Mouse (Mus musculus) stomach, adult 2 months (tissue): Measurements from ENCODE around the gene Hoxc11. TPM values are rescaled to one million over a fixed set of nuclear protein-coding genes. Genes with fewer than 3 reads are reported as not detected.

ENCODE experiments used
- polyA plus RNA-seq: library from polyadenylated mRNA; depleted of rRNA; stranded (reverse); fragments of >200 nt; gene quantifications from 2 replicates; pipeline ENCODE4 v1.2.3, GENCODE M21; 2012; rRNA removed

Gene Hoxc11
- not detected in 2 replicates for polyA plus RNA-seq

DNA sequence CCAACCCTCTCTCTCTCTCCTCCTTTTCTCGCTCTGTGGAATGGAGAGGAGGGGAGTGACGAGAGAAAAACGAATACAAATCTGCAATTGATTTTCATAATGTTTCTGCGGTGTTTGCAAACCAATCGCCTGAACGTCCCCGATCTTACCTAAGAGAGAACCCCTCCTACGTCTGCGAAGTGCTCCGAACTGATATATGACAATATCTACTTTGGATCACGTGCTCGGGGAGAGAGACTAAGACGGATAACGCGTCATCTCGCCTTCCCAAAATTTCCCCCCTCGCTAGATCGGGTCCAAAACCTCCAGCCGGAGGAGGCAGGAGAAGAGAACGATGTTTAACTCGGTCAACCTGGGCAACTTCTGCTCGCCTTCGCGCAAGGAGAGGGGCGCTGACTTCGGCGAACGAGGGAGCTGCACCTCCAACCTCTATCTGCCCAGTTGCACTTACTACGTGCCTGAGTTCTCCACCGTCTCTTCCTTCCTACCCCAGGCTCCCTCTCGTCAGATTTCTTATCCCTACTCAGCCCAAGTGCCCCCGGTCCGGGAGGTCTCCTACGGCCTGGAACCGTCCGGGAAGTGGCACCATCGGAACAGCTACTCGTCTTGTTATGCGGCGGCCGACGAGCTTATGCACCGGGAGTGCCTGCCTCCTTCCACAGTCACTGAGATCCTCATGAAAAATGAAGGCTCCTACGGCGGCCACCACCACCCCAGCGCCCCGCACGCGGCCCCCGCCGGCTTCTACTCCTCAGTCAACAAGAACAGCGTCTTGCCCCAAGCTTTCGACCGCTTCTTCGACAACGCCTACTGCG lies at the start of gene Hoxc11:
Gene Hoxc11, plus strand, starts transcription at position 236 of the 815 bp plus-strand sequence.

DNA sequence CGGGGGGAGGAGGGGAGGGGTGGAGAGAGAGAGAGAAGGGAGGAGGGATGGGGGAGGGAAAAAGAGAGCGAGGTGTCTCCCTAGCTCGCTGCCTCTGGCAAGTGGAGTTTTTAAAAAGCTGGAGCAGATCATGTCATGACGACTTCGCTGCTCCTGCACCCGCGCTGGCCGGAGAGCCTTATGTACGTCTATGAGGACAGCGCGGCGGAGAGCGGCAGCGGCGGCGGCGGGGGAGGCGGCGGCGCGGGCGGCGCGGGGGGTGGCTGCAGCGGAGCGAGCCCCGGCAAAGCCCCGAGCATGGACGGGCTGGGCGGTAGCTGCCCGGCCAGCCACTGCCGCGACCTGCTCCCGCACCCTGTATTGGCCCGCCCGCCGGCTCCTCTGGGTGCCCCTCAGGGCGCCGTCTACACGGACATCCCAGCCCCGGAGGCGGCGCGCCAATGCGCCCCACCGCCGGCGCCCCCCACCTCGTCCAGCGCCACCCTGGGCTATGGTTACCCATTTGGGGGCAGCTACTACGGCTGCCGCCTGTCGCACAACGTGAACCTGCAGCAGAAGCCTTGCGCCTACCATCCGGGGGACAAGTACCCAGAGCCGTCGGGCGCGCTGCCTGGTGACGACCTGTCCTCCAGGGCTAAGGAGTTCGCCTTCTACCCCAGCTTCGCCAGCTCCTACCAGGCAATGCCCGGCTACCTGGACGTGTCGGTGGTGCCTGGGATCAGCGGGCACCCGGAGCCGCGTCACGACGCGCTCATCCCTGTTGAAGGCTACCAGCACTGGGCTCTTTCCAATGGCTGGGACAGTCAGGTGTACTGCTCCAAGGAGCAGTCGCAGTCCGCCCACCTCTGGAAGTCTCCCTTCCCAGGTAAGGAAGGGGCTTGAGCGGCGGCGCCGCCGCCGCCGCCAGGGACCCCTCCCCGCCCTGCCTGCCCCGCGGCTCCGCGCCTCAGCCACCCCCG lies 32.9 kb upstream of the Hoxc11 start, which contains the start of gene Hoxc13:
Gene Hoxc13, plus strand, starts transcription at position 51 of the 959 bp plus-strand sequence.

DNA sequence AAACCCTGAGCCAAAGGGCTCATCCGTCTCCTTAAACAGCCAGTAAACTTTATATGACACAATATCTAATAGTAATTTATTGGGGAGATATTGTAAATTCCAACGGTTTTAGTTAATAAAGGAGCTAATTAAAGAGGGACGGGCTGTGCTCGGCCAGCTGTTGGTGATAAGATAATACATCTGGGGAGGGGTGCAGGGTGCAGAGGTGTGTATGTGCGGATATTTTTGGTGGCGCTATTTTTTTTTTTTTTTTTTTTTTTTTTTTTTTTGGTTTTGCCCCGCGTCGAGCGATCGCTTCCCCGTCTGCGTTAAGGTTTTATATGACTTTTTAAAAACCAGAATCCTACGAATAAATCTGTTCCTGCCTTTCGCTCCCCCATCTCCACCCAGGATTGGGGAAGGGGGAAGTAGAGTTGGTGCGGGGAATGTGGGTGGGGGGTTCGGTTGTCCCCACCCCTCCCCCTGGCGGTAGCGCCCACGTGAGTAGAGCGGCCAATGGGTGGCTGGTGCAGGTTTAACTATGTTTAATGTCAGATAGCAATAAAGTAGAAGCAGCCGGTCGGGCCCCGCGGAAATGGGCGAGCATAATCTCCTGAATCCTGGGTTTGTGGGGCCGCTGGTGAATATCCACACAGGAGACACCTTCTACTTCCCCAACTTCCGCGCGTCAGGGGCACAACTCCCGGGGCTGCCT lies 17.8 kb upstream of the Hoxc11 start, which contains the start of gene Hoxc12:
Gene Hoxc12, plus strand, starts transcription at position 479 of the 694 bp plus-strand sequence.

DNA sequence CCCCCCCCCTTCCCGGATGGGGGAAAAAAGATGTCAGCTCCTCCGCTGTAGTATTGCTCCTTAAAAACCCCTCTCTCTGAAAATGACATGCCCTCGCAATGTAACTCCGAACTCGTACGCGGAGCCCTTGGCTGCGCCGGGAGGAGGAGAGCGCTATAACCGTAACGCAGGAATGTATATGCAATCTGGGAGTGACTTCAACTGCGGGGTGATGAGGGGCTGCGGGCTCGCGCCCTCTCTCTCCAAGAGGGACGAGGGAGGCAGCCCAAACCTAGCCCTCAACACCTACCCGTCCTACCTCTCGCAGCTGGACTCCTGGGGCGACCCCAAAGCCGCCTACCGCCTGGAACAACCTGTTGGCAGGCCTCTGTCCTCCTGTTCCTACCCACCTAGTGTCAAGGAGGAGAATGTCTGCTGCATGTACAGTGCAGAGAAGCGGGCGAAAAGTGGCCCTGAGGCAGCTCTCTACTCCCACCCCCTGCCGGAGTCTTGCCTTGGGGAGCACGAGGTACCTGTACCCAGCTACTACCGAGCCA lies 12.6 kb downstream of the Hoxc11 start, which contains the start of gene Hoxc10:
Gene Hoxc10, plus strand, starts transcription at position 21 of the 536 bp plus-strand sequence.

DNA sequence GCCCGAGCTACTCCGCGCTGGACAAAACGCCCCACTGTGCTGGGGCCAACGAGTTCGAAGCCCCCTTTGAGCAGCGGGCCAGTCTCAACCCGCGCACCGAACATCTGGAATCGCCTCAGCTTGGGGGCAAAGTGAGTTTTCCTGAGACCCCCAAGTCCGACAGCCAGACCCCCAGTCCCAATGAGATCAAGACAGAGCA lies 13.0 kb downstream of the Hoxc11 start, which contains the start of gene Hoxc5:
Gene Hoxc5, plus strand, starts transcription at position 132 of the 199 bp plus-strand sequence.

DNA sequence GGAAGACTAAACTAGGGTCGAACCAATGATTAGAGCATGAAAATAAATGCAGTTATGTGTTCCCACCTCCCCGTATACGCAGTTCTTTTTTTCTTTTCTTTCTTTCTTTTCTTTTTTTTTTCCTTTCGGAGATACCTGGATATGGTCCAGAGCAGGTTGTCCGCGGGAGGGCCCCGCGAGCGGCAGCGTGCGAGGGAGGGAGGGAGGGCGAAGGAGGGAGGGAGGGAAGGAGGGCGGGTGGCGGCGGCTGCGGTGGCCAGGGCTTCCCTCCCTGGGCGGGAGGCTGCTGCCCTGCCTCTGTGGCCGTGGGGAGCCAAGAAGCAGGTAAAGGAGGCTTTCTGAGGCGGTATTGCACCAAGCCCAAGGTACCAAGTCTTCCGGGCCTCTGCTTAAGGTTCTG lies 21.9 kb downstream of the Hoxc11 start, which contains the start of gene Hoxc9:
Gene Hoxc9, plus strand, starts transcription at position 269 of the 400 bp plus-strand sequence.

DNA sequence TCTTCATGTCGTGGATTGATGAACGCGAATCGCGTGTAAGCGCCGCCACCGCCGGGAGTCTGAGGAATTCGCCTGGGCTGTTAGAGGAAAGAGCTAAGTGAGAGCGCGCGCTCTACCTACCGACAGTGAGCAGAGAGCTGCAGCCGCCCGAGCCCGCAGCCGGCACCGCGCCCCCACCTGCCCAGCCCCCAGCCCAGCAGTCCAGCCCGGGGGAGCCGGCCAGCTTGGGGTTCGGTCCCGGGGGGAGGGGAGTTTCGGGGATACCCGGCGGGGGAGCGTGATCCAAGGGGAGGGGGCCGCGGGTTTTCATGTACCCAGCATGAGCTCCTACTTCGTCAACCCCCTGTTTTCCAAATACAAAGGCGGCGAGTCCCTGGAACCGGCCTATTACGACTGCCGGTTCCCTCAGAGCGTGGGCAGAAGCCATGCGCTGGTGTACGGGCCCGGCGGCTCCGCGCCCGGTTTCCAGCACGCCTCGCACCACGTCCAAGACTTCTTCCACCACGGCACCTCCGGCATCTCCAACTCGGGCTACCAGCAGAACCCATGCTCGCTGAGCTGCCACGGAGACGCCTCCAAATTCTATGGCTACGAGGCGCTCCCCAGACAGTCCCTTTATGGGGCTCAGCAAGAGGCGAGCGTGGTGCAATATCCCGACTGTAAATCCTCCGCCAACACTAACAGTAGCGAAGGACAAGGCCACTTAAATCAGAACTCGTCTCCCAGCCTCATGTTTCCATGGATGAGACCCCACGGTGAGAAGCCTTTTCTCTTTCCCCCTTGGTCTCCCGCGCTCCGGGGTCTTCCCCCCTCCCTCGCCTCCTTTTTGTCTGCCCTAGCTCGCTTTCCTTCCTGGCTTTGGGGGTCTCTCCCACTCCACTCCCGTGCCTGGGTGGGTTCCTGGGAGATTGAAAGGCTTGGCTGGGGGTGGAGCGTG lies 36.5 kb downstream of the Hoxc11 start, which contains the start of gene Hoxc8:
Gene Hoxc8, plus strand, starts transcription at position 147 of the 937 bp plus-strand sequence.

DNA sequence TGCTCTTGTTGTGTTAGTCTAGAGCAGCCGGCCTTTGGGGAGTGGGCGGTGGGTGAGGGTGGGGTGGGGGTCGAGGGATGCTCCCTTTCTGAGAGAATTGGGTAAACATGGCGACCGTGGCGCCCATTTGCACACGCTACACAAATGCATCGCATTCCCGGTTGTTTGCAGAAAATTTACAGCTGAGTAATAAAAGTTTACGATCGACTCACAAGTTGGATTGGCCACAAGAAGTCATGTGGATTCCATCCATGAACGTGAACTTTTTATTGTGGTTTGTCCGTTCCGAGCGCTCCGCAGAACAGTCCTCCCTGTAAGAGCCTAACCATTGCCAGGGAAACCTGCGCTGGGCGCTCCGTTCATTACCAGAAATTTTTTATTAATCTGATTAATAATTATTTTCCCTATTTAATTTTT lies 43.7 kb downstream of the Hoxc11 start, which contains the start of gene Hoxc6:
Gene Hoxc6, plus strand, starts transcription at position 319 of the 417 bp plus-strand sequence.

Other genes with a start within 250 kb of the Hoxc11 start
- 13.2 and 17.4 TPM in 2 replicates for gene Calcoco1, start 232.2 kb upstream of the Hoxc11 start, polyA plus RNA-seq
- not detected in 2 replicates for gene Hoxc13, start 33.3 kb upstream of the Hoxc11 start, polyA plus RNA-seq
- not detected in 2 replicates for gene Hoxc12, start 17.7 kb upstream of the Hoxc11 start, polyA plus RNA-seq
- gene Hoxc10, start 12.4 kb downstream of the Hoxc11 start, polyA plus RNA-seq = not detected in 2 replicates
- 6.0 and 6.8 TPM in 2 replicates for gene Hoxc5, start 13.0 kb downstream of the Hoxc11 start, polyA plus RNA-seq
- gene Hoxc9, start 22.0 kb downstream of the Hoxc11 start, polyA plus RNA-seq = not detected in 2 replicates
- gene Hoxc8, start 36.2 kb downstream of the Hoxc11 start, polyA plus RNA-seq = 2.9 and 3.3 TPM in 2 replicates
- gene Hoxc6, start 43.8 kb downstream of the Hoxc11 start, polyA plus RNA-seq = 3.1 and 4.7 TPM in 2 replicates
- gene Hoxc4, start 64.5 kb downstream of the Hoxc11 start, polyA plus RNA-seq = 4.3 and 4.5 TPM in 2 replicates
- gene Smug1, start 212.7 kb downstream of the Hoxc11 start, polyA plus RNA-seq = 8.9 and 10.8 TPM in 2 replicates